Mouse (Mus musculus): ENCODE measurements around the gene Sez6.

- TF ChIP-seq CTCF (conservative IDR thresholded peaks at IDR 0.05 in 1 of 2, IDR thresholded peaks at IDR 0.05 in 1 of 2; ENCODE audit: low read depth in 2 of 2, low read length in 2 of 2) (no peak), POLR2A (IDR thresholded peaks at IDR 0.05; ENCODE audit: low read depth, low read length) (no peak), RCOR1 (conservative IDR thresholded peaks at IDR 0.05; ENCODE audit: low read depth, low read length) (no peak), E2F4 (IDR thresholded peaks at IDR 0.05; ENCODE audit: insufficient replicate concordance, low read depth, low read length) (no peak), ETS1 (conservative IDR thresholded peaks at IDR 0.05; ENCODE audit: low read depth, low read length) (no peak), EP300 (IDR thresholded peaks at IDR 0.05; ENCODE audit: low read length) (no peak), MAFK (IDR thresholded peaks at IDR 0.05; ENCODE audit: insufficient replicate concordance, low read length) (no peak), ZMIZ1 (IDR thresholded peaks at IDR 0.05; ENCODE audit: low read depth, low read length) (no peak), TBP (conservative IDR thresholded peaks at IDR 0.05; ENCODE audit: low read depth, low read length) (no peak), POLR2AphosphoS2 (IDR thresholded peaks at IDR 0.05; ENCODE audit: low read depth, low read length) (no peak), MYC (IDR thresholded peaks at IDR 0.05; ENCODE audit: low read depth, low read length) (no peak), USF1 (IDR thresholded peaks at IDR 0.05; ENCODE audit: low read depth, low read length) (no peak)
Measured at GRCm38 (mm10) chr11:77985541-77986065, 55.0 kb downstream of the Sez6 start.
